Mouse (Mus musculus) liver, adult 2 months (tissue): Measurements from ENCODE around the gene Cdc6.

Experiments used
- CTCF ChIP-seq: fragments of 200-500 bp; IDR thresholded peaks from 2 replicates; pipeline ENCODE4 v1.5.1; 2011; ENCODE audit warnings: low read depth, low read length, control low read depth
- POLR2A ChIP-seq: fragments of 200-500 bp; IDR thresholded peaks from 2 replicates; pipeline ENCODE4 v1.6.1; 2011; ENCODE audit warnings: low read length, control low read depth; ENCODE audit not compliant: insufficient read depth; ENCODE audit errors: extremely low read depth

GRCm38 (mm10) chr11:98905033-98905432 lies 2.6 kb upstream of the Cdc6 start:
- TF ChIP-seq POLR2A (no peak), CTCF (no peak)
